In genomic region chr2:37757016-37757415, GRCm38 (mm10) we compare ENCODE assay signal across 27 mouse cellular contexts. TPM values are rescaled to one million over a fixed set of nuclear protein-coding genes. Genes with fewer than 3 reads are reported as not detected.
A peak's percentile ranks its signal among the peaks of the same experiment; 100 is the strongest.
DNase-seq lines count a peak whose midpoint lies in the region; ATAC-seq and TF ChIP-seq lines count a peak whose summit lies in the region.
"Had no signal": no experiment of that assay in that cellular context is flagged by ENCODE, and none has a peak within 500 bp of the region (broad histone marks: within the 10 kb centered on the region; RNA-seq: fewer than 3 reads in every experiment).

No protein-coding gene starts in this region.

- no peak for DNase-seq in cerebellum, adult 2 months
- DNase-seq in cerebellum, adult 9-11 months = no peak
- peak; percentile 66 for DNase-seq in 416B (ENCODE audit: low read depth)
- peak; percentile 65 for DNase-seq in MEL (ENCODE audit: low read depth, low spot score)
- no peak for DNase-seq in embryo, embryonic 9.5 days (ENCODE audit: extremely low spot score)
- DNase-seq in urinary bladder, postnatal 36 days (ENCODE audit: low spot score in 2 of 2) = no peak
- DNase-seq in lung, postnatal 0 days (ENCODE audit: low spot score) = no peak
- DNase-seq: adrenal gland, postnatal 10 days; gastrocnemius, adult 2 months; heart, postnatal 36 days; kidney, postnatal 14 days; liver; lung, adult 2 months; lung, postnatal 14 days; right cerebral cortex, postnatal 14 days; thymus, postnatal 14 days had no signal

- no peak for TF ChIP-seq RAD21 in MEL (IDR thresholded peaks at IDR 0.05; ENCODE audit: low read depth, low read length)

- H3K27me3 ChIP-seq in cerebellum, adult 2 months (ENCODE audit: control insufficient read depth, insufficient read depth, low read length) = no peaks in the 10 kb centered on the region
- H3K27me3 ChIP-seq in MEL (ENCODE audit: control insufficient read depth in 1 of 2, insufficient read depth in 2 of 2, low read length in 2 of 2) = peaks cover 0 to 1% of the 10 kb centered on the region in 2 experiments; a peak in 1 of 4 replicates
- no peaks in the 10 kb centered on the region for H3K27me3 ChIP-seq in lung, postnatal 0 days (replicated peaks; ENCODE audit: insufficient read depth, low read length)
- H3K27me3 ChIP-seq: heart, embryonic 15.5 days; Patski had no signal

- TF ChIP-seq CTCF in cerebellum, adult 2 months (IDR thresholded peaks at IDR 0.05; ENCODE audit: borderline replicate concordance, insufficient read depth, low read depth, low read length) = no peak
- no peak for TF ChIP-seq CTCF in MEL (IDR thresholded peaks at IDR 0.05 in 2 of 3, conservative IDR thresholded peaks at IDR 0.05 in 1 of 3; ENCODE audit: control insufficient read depth in 1 of 3, insufficient read depth in 1 of 3, low read depth in 2 of 3, low read length in 3 of 3, poor library complexity in 1 of 3, severe bottlenecking in 1 of 3)
- no peak for TF ChIP-seq CTCF in lung, postnatal 0 days (IDR thresholded peaks at IDR 0.05)

- no peak for TF ChIP-seq POLR2A in cerebellum, adult 2 months (IDR thresholded peaks at IDR 0.05; ENCODE audit: borderline replicate concordance, insufficient read depth, low read length)
- no peak for TF ChIP-seq POLR2A in MEL (IDR thresholded peaks at IDR 0.05; ENCODE audit: control insufficient read depth in 1 of 2, insufficient read depth in 1 of 2, low read depth in 1 of 2, low read length in 2 of 2, poor library complexity in 1 of 2)

- TF ChIP-seq EP300 in MEL (IDR thresholded peaks at IDR 0.05; ENCODE audit: low read depth in 1 of 2, low read length in 2 of 2) = no peak
- TF ChIP-seq EP300 in lung, postnatal 0 days (IDR thresholded peaks at IDR 0.05) = no peak

- H3K9ac ChIP-seq in MEL (ENCODE audit: control insufficient read depth, low read depth, low read length, poor library complexity, severe bottlenecking) = no peak overlapping the region
- no peak overlapping the region for H3K9ac ChIP-seq in lung, postnatal 0 days (replicated peaks; ENCODE audit: low read depth)
- H3K9ac ChIP-seq: heart, embryonic 15.5 days; hindbrain, embryonic 13.5 days; liver, embryonic 14.5 days; midbrain, embryonic 13.5 days had no signal

- no peak overlapping the region for H3K4me2 ChIP-seq in lung, postnatal 0 days (replicated peaks; ENCODE audit: low read depth, low read length)
- H3K4me2 ChIP-seq: forebrain, embryonic 13.5 days; heart, embryonic 15.5 days; hindbrain, embryonic 13.5 days; midbrain, embryonic 13.5 days had no signal

- no peaks in the 10 kb centered on the region; a peak in 1 of 4 replicates for H3K36me3 ChIP-seq in MEL (ENCODE audit: control insufficient read depth in 1 of 2, insufficient read depth in 2 of 2, low read length in 2 of 2)
- H3K36me3 ChIP-seq in lung, postnatal 0 days (ENCODE audit: insufficient read depth, low read length) = no peaks in the 10 kb centered on the region
- H3K36me3 ChIP-seq: heart, embryonic 15.5 days; hindbrain, embryonic 13.5 days; midbrain, embryonic 13.5 days had no signal

- H3K4me3 ChIP-seq in cerebellum, adult 2 months (replicated peaks; ENCODE audit: insufficient read depth, low read depth, low read length) = no peak overlapping the region
- no peak overlapping the region for H3K4me3 ChIP-seq in MEL (ENCODE audit: control insufficient read depth in 1 of 2, insufficient read depth in 1 of 2, low read depth in 2 of 2, low read length in 2 of 2)
- H3K4me3 ChIP-seq in lung, postnatal 0 days (ENCODE audit: low read depth, low read length) = no peak overlapping the region
- H3K4me3 ChIP-seq: erythroblast, embryonic 14.5 days; forebrain, embryonic 13.5 days; gastrocnemius, adult 2 months; heart, embryonic 15.5 days; hindbrain, embryonic 13.5 days; megakaryocyte, embryonic 14.5 days; midbrain, embryonic 13.5 days had no signal

- H3K9me3 ChIP-seq in MEL (replicated peaks; ENCODE audit: insufficient read depth, low read length) = no peaks in the 10 kb centered on the region
- no peaks in the 10 kb centered on the region for H3K9me3 ChIP-seq in lung, postnatal 0 days (ENCODE audit: low read length)
- H3K9me3 ChIP-seq: forebrain, embryonic 13.5 days; heart, embryonic 15.5 days; hindbrain, embryonic 13.5 days; megakaryocyte, embryonic 14.5 days; midbrain, embryonic 13.5 days had no signal

- WGBS in cerebellum, adult 2 months = 75% methylated on average over 5 of the region's 5 CpGs
- 71% methylated on average over 5 of the region's 5 CpGs for WGBS in lung, postnatal 0 days

- no peaks in the 10 kb centered on the region for H3K79me2 ChIP-seq in MEL (ENCODE audit: control insufficient read depth, insufficient read depth, low read length, poor library complexity)

- ATAC-seq in megakaryocyte, adult 5-6 weeks (ENCODE audit: poor library complexity, severe bottlenecking) = peak; percentile 87
- no peak for ATAC-seq in lung, postnatal 0 days
- ATAC-seq: CD4-positive, CD25-positive, alpha-beta regulatory T cell, adult 4 months; intestine, postnatal 0 days; midbrain, embryonic 13.5 days; Patski had no signal

- H3K4me1 ChIP-seq in cerebellum, adult 2 months (ENCODE audit: control insufficient read depth, insufficient read depth, low read length) = peaks cover 33% of the 10 kb centered on the region
- peaks cover 0 to 11% of the 10 kb centered on the region in 2 experiments; a peak in 2 of 4 replicates for H3K4me1 ChIP-seq in MEL (ENCODE audit: control insufficient read depth in 1 of 2, insufficient read depth in 2 of 2, low read length in 2 of 2)
- H3K4me1 ChIP-seq in lung, postnatal 0 days (ENCODE audit: insufficient read depth, low read depth, low read length) = 0 out of 2 replicates have a peak, but pooled peaks cover 3% of the 10 kb centered on the region

- peak overlapping the region; percentile 97 for H3K27ac ChIP-seq in cerebellum, adult 2 months (ENCODE audit: insufficient read depth, low read length)
- no peak overlapping the region for H3K27ac ChIP-seq in MEL (ENCODE audit: control insufficient read depth, low read depth, low read length)
- H3K27ac ChIP-seq in lung, postnatal 0 days (ENCODE audit: low read length) = no peak overlapping the region
- H3K27ac ChIP-seq: forebrain, embryonic 13.5 days; gastrocnemius, adult 2 months; heart, embryonic 15.5 days; hindbrain, embryonic 13.5 days; liver, embryonic 14.5 days had no signal

TF ChIP-seq in MEL, 35 proteins besides CTCF, POLR2A, EP300 and RAD21:
- TF ChIP-seq SMC3 (IDR thresholded peaks at IDR 0.05; ENCODE audit: low read depth, low read length) = no peak
- TF ChIP-seq CHD2 (IDR thresholded peaks at IDR 0.05; ENCODE audit: low read length) = no peak
- TF ChIP-seq HCFC1 (IDR thresholded peaks at IDR 0.05; ENCODE audit: low read depth, low read length) = no peak
- no peak for TF ChIP-seq ZKSCAN1 (IDR thresholded peaks at IDR 0.05; ENCODE audit: low read depth, low read length)
- TF ChIP-seq MAFK (IDR thresholded peaks at IDR 0.05; ENCODE audit: borderline replicate concordance, low read depth, low read length) = no peak
- no peak for TF ChIP-seq USF2 (IDR thresholded peaks at IDR 0.05; ENCODE audit: borderline replicate concordance in 1 of 2, insufficient read depth in 1 of 2, low read depth in 1 of 2, low read length in 2 of 2)
- no peak for TF ChIP-seq MEF2A (IDR thresholded peaks at IDR 0.05; ENCODE audit: extremely low read depth, insufficient replicate concordance, low read depth, low read length, poor library complexity, severe bottlenecking)
- no peak for TF ChIP-seq JUND (IDR thresholded peaks at IDR 0.05; ENCODE audit: low read depth, low read length)
- no peak for TF ChIP-seq BHLHE40 (IDR thresholded peaks at IDR 0.05; ENCODE audit: borderline replicate concordance, low read depth, low read length)
TF ChIP-seq in MEL: peak in this region for 0.

RNA-seq across cellular contexts. Expression of gene Crb2, which starts 19.0 kb away (rescaled TPM):
- 1.1 and 1.4 TPM in 2 replicates for polyA plus RNA-seq in cerebellum, adult 2 months (2012; rRNA removed)
- total RNA-seq in MEL (2012; rRNA removed) = not detected in 2 replicates
- not detected for polyA plus RNA-seq in MEL (2012; ENCODE audit: insufficient read depth in 1 of 2, insufficient read length in 2 of 2, low read depth in 1 of 2, low replicate concordance in 2 of 2, missing spikeins in 1 of 2)
- not detected in 2 replicates for total RNA-seq in megakaryocyte, adult 5-6 weeks (2015)
- total RNA-seq in megakaryocyte, adult 5-6 weeks (2017) = not detected in 2 replicates
- polyA plus RNA-seq in lung, postnatal 0 days (2015; fragmentation: Nextera tagmentation; extraction: Ambion mirVana) = 0.39 and 0.40 TPM in 2 replicates
- total RNA-seq: gastrocnemius, adult 2 months had no signal
- polyA plus RNA-seq: erythroblast, embryonic 14.5 days had no signal

RNA-seq across cellular contexts. Expression of gene Strbp, which starts 53.4 kb away (rescaled TPM):
- polyA plus RNA-seq in cerebellum, adult 2 months (2012; rRNA removed) = 49.5 and 50.6 TPM in 2 replicates
- 30.6 and 38.8 TPM in 2 replicates for total RNA-seq in MEL (2012; rRNA removed)
- 100 to 1,000 TPM in 1 of 2 experiments, 10 to 100 TPM in 1; 59.8 to 123 TPM for polyA plus RNA-seq in MEL (2012; ENCODE audit: insufficient read depth in 1 of 2, insufficient read length in 2 of 2, low read depth in 1 of 2, low replicate concordance in 2 of 2, missing spikeins in 1 of 2)
- total RNA-seq in megakaryocyte, adult 5-6 weeks (2015) = 13.5 and 19.3 TPM in 2 replicates
- total RNA-seq in megakaryocyte, adult 5-6 weeks (2017) = 15.8 and 22.2 TPM in 2 replicates
- polyA plus RNA-seq in lung, postnatal 0 days (2015; fragmentation: Nextera tagmentation; extraction: Ambion mirVana) = 16.8 and 19.6 TPM in 2 replicates

Comparison
In these comparisons a context has a peak if more than half of its experiments do, and no peak if none do; other contexts are left out.
1. DNase-seq: peak in 416B (single experiment) and MEL (single experiment); none in cerebellum, adult 2 months (0 of 2), cerebellum, adult 9-11 months (single experiment), embryo, embryonic 9.5 days (single experiment), urinary bladder, postnatal 36 days (0 of 2) and lung, postnatal 0 days (single experiment).